Mouse (Mus musculus) embryonic facial prominence, embryonic 14.5 days (tissue): ENCODE data around the gene Acot13. TPM values are rescaled to one million over a fixed set of nuclear protein-coding genes. Genes with fewer than 3 reads are reported as not detected.

Source experiments
- ATAC-seq: fragments of 200-750 bp; cut with Nextera tagmentation; 2 replicates; pipeline ENCODE4 v1.8.0; 2017; ENCODE audit warnings: low read depth, moderate number of reproducible peaks, moderate TSS enrichment
- DNase-seq: peaks from one replicate; pipeline ENCODE4 v3.0.0-alpha.2; 2015; ENCODE audit warnings: low spot score
- H3K27ac ChIP-seq: fragments of 300-500 bp; sonication (generic); replicated peaks from 2 replicates; pipeline ENCODE4 v1.5.1; 2014; ENCODE audit warnings: low read depth, mild to moderate bottlenecking, low read length, moderate library complexity
- H3K27me3 ChIP-seq: fragments of 300-500 bp; sonication (generic); replicated peaks from 2 replicates; pipeline ENCODE4 v1.6.1; 2014; ENCODE audit warnings: low read length; ENCODE audit not compliant: control insufficient read depth, insufficient read depth
- H3K36me3 ChIP-seq: fragments of 300-500 bp; sonication (generic); 2 replicates; pipeline ENCODE4 v1.6.1; 2014; ENCODE audit warnings: low read length, mixed read lengths; ENCODE audit not compliant: control insufficient read depth, insufficient read depth
- H3K4me1 ChIP-seq: fragments of 300-500 bp; sonication (generic); 2 replicates; pipeline ENCODE4 v1.6.1; 2014; ENCODE audit warnings: antibody characterized with exemption, low read length; ENCODE audit not compliant: control insufficient read depth, insufficient read depth
- H3K4me2 ChIP-seq: fragments of 300-500 bp; sonication (generic); 2 replicates; pipeline ENCODE4 v1.6.1; 2014; ENCODE audit warnings: low read depth, mild to moderate bottlenecking, low read length, moderate library complexity, mixed read lengths
- H3K4me3 ChIP-seq: fragments of 300-500 bp; sonication (generic); 2 replicates; pipeline ENCODE4 v1.5.1; 2014; ENCODE audit warnings: low read depth, mild to moderate bottlenecking, low read length
- H3K9ac ChIP-seq: fragments of 300-500 bp; sonication (generic); 2 replicates; pipeline ENCODE4 v1.6.1; 2014; ENCODE audit warnings: low read depth, mild to moderate bottlenecking, low read length, moderate library complexity, mixed read lengths
- H3K9me3 ChIP-seq: fragments of 300-500 bp; sonication (generic); 2 replicates; pipeline ENCODE4 v1.6.1; 2016; ENCODE audit warnings: low read length; ENCODE audit not compliant: control insufficient read depth
- WGBS: fragments of 180-500 bp; shearing (Covaris S2); extraction: QIAGEN DNeasy Blood & Tissue Kit; methylation state at CpG from one replicate; pipeline ENCODE4 v1.1.7; 2014; 5-methylcytosine and 5-hydroxymethylcytosine counted together
- polyA plus RNA-seq: library from polyadenylated mRNA; unstranded; fragments of >200 nt; fragmentation: Nextera tagmentation; extraction: Ambion mirVana; gene quantifications from 2 replicates; pipeline ENCODE4 v1.2.1, GENCODE M21; 2014

Acot13 gene
- 69.9 and 77.0 TPM in 2 replicates for polyA plus RNA-seq

DNA sequence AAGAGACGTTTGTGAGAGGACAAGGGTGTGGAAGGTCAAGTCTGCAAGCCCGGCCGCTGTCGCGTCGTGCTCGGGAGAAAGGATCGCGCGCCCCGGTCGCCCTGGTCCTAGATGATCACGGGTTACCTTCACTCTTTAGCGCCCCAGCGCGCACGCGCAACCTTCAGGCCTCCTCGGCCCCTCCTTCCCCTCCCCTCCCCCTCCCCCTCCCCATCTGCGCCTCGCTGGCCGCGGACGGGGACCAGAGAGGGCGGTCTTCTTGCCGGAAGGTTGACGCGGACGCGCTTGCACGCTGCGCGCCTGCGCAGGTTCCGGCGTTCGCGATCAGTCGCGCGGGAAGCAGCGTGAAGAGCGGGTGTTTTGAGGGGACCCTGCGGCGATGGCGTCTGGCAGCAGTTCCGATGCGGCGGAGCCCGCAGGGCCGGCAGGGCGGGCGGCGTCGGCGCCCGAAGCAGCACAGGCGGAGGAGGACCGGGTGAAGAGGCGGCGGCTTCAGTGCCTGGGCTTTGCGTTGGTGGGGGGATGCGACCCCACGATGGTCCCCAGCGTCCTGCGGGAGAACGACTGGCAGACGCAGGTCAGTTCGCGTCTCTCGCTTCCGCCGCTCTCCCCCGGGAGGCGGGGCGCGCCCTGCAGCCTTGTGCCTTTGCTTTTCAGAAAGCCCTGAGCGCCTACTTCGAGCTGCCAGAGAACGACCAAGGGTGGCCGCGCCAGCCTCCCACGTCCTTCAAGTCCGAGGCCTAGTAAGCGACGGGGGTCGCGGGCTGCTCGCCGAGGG is at the start of gene Acot13, which contains the start of gene Tdp2:
Gene Acot13 (minus strand): TSS at position 188 of the 778 bp plus-strand sequence.
Gene Tdp2 (plus strand): TSS at position 327 of the 778 bp plus-strand sequence.
- H3K4me2 ChIP-seq, result peak within 1 kb of the TSS; percentile 77
- peak; percentile 97 for ATAC-seq
- WGBS, result under 1% methylated on average over 45 of the region's 90 CpGs

DNA sequence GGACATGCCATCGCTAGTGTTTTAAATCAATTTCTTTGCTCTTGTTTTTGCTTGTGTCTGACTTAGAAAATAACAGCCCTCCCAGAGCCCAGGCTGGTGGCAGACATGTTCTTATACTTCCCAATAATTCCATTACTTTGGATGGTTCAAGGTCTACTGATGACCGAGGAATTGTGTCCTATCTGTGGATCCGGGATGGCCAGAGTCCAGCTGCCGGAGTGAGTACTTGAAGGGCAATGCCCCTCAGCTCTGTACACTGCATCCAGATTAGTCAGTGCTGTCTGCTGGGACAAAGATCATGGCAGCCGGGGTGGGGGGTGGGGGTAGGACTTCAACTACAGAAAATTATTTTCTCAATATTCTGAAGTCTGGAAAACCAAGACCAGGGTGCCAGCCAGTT is 49.4 kb upstream of the Acot13 start:
- H3K4me2 ChIP-seq, result no peak overlapping the region
- H3K27me3 ChIP-seq, result no peaks in the 10 kb centered on the region

More for the DNA sequence above, at the start of gene Acot13, which contains the start of gene Tdp2:
- Histone ChIP-seq H3K27me3 (no peaks in the 10 kb centered on the region), H3K9me3 (no peaks in the 10 kb centered on the region), H3K36me3 (0 out of 2 replicates have a peak, but pooled peaks cover 2% of the 10 kb centered on the region), H3K27ac (peak within 1 kb of the TSS; percentile 92), H3K9ac (peak within 1 kb of the TSS; percentile 95), H3K4me3 (peak within 1 kb of the TSS; percentile 97), H3K4me1 (peaks cover 10% of the 10 kb centered on the region)
- DNase-seq, result peak; percentile 98

DNA sequence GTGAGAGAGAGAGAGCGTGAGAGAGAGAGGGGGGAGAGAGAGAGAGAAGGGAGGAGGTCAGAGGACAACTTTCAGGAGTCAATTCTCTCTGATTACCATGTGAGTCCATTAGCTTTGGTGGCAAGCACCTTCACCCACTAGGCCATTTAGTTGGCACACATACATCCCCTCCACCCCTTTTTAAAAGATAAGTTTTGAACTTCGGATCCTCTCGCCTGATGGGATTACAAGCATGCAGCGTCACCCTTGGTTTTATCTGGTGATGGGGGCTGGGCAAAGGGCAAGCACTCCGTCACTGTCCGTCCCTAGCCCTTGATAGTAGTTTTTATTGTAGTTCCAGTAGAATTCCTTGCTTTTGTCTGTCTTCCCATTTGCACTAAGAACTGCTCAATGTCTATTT is 48.9 kb upstream of the Acot13 start:
- H3K27me3 ChIP-seq, result no peaks in the 10 kb centered on the region
- 84% methylated on average over 6 of the region's 6 CpGs for WGBS
- H3K36me3 ChIP-seq, result no peaks in the 10 kb centered on the region
- no peak overlapping the region for H3K9ac ChIP-seq
- H3K4me3 ChIP-seq, result no peak overlapping the region
- H3K4me2 ChIP-seq, result no peak overlapping the region
- no peaks in the 10 kb centered on the region for H3K4me1 ChIP-seq
- 0 out of 2 replicates have a peak, but pooled peaks cover 3% of the 10 kb centered on the region for H3K9me3 ChIP-seq
- DNase-seq, result no peak
- no peak for ATAC-seq
- H3K27ac ChIP-seq, result no peak overlapping the region

More for the DNA sequence above, 49.4 kb upstream of the Acot13 start:
- Histone ChIP-seq H3K27ac (no peak overlapping the region), H3K4me3 (no peak overlapping the region), H3K4me1 (no peaks in the 10 kb centered on the region), H3K9ac (no peak overlapping the region), H3K36me3 (no peaks in the 10 kb centered on the region), H3K9me3 (0 out of 2 replicates have a peak, but pooled peaks cover 3% of the 10 kb centered on the region)
- DNase-seq (no peak), ATAC-seq (no peak)
- 86% methylated on average over 5 of the region's 5 CpGs for WGBS

DNA sequence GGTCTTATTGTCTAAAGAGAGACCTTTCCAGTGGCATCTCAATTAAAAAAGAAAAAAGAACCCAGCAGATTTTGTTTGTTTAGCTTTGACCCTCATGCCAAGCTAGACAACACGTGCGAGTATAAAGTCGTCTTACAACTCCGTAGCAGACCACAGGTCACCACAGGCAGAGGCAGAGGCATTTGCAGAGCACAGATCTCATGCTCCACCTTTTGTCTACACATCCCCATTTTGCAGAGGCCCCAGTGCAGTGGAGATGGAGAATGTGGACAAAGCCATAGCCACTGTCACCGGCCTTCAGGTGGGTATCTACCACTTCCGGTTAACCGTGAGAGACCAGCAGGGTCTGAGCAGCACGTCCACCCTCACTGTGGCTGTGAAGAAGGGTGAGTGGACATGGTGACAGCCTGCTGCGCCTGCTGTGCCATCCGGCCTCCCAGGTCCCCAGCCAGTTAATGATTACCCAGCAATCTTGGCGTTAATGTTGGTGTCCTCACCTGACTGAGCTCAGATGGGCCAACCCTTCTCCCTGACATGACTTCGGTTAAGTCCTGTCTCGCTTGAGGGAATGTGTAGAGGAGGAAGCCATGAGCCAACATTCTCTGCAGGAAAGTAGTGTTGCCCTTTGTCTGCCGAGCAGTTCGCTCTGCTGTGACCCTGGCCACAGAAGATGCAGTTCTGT is 48.2 kb upstream of the Acot13 start:
- Histone ChIP-seq H3K36me3 (no peaks in the 10 kb centered on the region), H3K27me3 (no peaks in the 10 kb centered on the region), H3K4me1 (no peaks in the 10 kb centered on the region), H3K9me3 (0 out of 2 replicates have a peak, but pooled peaks cover 3% of the 10 kb centered on the region), H3K4me2 (no peak overlapping the region), H3K4me3 (no peak overlapping the region), H3K9ac (no peak overlapping the region), H3K27ac (no peak overlapping the region)
- WGBS, result 89% methylated on average over 15 of the region's 15 CpGs
- DNase-seq, result no peak
- no peak for ATAC-seq

DNA sequence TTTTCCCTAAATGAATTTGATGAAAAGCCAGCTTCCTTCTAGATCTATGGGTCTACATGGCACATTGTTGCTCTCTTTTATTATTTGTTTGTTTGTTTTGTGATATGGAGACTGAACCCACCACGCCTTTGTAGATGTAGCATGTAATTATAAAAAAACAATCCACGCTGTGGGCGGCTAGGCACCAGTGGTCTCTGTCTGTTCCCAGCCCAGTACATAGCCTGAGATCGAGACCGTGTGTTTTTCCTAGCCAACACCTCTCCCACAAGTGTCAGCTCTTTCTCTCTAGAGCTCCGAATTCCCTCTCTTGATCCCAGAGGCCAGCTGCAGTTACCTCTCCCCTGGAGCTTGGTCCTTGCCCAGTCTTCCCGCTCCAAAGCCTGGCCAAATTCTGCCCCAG is 36.9 kb upstream of the Acot13 start:
- Histone ChIP-seq H3K27ac (no peak overlapping the region), H3K4me1 (no peaks in the 10 kb centered on the region), H3K27me3 (no peaks in the 10 kb centered on the region), H3K9ac (no peak overlapping the region), H3K4me3 (no peak overlapping the region), H3K36me3 (no peaks in the 10 kb centered on the region), H3K9me3 (no peaks in the 10 kb centered on the region), H3K4me2 (no peak overlapping the region)
- DNase-seq (no peak), ATAC-seq (no peak)
- 85% methylated on average over 7 of the region's 7 CpGs for WGBS

DNA sequence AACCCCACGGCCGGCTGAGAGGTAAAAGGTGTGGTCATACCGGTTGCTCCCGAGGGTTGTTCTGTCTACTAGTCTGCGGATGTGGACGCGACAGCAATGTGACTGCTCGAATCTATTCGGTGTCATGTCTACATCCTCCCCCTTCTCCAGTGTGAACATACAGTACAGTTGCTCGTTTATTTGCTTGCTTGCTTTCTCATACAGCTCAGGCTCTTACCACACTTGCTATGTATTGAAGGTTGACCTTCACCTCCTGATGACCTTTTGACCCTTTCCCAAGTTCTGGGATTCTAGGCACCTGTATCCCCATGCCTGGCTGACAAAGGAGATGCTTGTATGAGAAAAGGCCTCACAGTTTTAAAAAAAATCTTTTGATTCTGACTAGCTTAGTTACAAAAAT is 36.4 kb upstream of the Acot13 start:
- ATAC-seq, result no peak
- 91% methylated on average over 10 of the region's 10 CpGs for WGBS

DNA sequence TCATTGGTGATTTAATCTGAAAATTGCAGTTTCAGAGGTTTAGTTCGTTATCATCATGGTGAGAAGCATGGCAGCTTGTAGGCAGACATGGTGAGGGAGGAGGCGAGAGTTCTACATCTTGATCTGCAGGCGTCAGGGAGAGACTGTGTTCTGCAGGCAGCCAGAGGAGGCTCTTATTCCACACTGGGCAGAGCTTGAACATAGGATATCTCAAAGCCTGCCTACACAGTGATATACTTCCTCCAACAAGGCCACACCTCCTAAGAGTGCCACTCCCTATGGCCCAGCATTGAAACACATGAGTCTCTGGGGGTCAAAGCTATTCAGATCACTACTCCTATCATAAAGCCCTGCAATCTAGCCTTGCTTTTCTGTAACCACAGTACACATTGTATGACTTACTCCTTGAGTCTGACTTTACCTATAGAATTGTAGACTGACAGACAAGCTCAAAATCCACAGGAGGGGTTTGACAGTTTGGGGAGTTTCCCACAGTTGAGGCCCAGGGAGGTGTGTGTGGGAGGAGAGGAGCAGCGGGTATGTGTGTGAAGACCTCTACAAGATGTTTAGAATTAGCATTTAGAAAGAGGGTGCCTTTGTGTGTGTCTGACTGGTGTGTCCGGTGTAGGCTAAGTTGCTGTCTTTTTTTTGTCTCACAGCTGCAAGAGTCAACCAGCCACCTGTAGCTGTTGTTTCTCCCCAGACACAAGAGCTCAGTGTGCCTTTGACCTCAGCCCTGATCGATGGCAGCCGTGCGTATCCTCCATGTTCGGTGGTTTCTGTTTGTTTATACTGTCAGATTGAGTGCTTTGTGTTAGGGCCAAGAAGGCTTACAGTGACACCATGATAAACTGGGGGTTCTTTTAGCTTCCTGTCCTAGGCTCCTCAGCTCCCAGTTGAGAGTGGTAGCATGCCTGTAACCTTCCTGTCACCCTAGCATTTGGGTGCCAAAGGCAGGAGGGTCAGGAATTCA is 35.4 kb upstream of the Acot13 start:
- DNase-seq, result no peak
- Histone ChIP-seq H3K9ac (no peak overlapping the region), H3K27me3 (no peaks in the 10 kb centered on the region), H3K27ac (no peak overlapping the region), H3K4me2 (no peak overlapping the region), H3K4me1 (no peaks in the 10 kb centered on the region), H3K9me3 (no peaks in the 10 kb centered on the region), H3K4me3 (no peak overlapping the region), H3K36me3 (no peaks in the 10 kb centered on the region)
- no peak for ATAC-seq
- WGBS, result 62% methylated on average over 9 of the region's 9 CpGs

More for the DNA sequence above, 36.4 kb upstream of the Acot13 start:
- H3K4me3 ChIP-seq, result no peak overlapping the region
- H3K27me3 ChIP-seq, result no peaks in the 10 kb centered on the region
- no peak overlapping the region for H3K27ac ChIP-seq
- H3K9ac ChIP-seq, result no peak overlapping the region
- no peaks in the 10 kb centered on the region for H3K9me3 ChIP-seq
- H3K4me1 ChIP-seq, result no peaks in the 10 kb centered on the region
- DNase-seq, result no peak
- no peaks in the 10 kb centered on the region for H3K36me3 ChIP-seq
- no peak overlapping the region for H3K4me2 ChIP-seq

DNA sequence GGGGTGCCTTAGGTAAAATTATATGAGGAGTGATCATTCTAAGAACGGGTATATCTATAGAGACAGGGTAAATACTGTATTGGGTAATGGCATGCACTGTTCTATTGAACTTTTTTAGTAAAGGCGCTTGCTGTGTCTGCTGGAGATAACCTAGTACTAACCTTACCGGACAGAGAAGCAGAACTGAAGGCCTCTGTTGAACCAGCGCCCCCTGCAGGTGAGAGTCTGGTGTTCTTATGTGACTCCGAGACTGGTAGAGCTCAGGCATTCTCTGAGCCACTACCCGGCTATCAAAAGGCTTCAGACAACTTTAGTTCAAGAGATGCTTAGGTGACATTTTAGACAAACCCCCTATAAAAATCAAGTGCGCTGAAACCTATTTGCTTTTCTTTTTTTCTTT is 31.2 kb upstream of the Acot13 start:
- H3K4me3 ChIP-seq, result no peak overlapping the region
- no peaks in the 10 kb centered on the region for H3K27me3 ChIP-seq
- WGBS, result 61% methylated on average over 7 of the region's 7 CpGs
- no peaks in the 10 kb centered on the region for H3K4me1 ChIP-seq
- H3K9me3 ChIP-seq, result no peaks in the 10 kb centered on the region
- no peak overlapping the region for H3K4me2 ChIP-seq
- no peak overlapping the region for H3K27ac ChIP-seq
- ATAC-seq, result no peak; the same call in 1 of the 2 replicates
- peak; percentile 6 for DNase-seq
- H3K36me3 ChIP-seq, result no peaks in the 10 kb centered on the region
- H3K9ac ChIP-seq, result no peak overlapping the region
